ENCODE assay signal across 27 mouse cellular contexts in genomic region chr16:9625652-9626444, GRCm38 (mm10).
DNase-seq lines count a peak whose midpoint lies in the region; ATAC-seq and TF ChIP-seq lines count a peak whose summit lies in the region.
"Had no signal": no experiment of that assay in that cellular context is flagged by ENCODE, and none has a peak within 500 bp of the region (broad histone marks: within the 10 kb centered on the region; RNA-seq: fewer than 3 reads in every experiment).

No protein-coding gene starts in this region.

- no peak for TF ChIP-seq EP300 in lung, postnatal 0 days (IDR thresholded peaks at IDR 0.05)

- no peak overlapping the region for H3K4me2 ChIP-seq in neural tube, embryonic 15.5 days
- no peak overlapping the region for H3K4me2 ChIP-seq in lung, postnatal 0 days (replicated peaks; ENCODE audit: low read depth, low read length)
- H3K4me2 ChIP-seq in kidney, embryonic 14.5 days (replicated peaks; ENCODE audit: low read depth, low read length) = no peak overlapping the region
- H3K4me2 ChIP-seq: hindbrain, embryonic 14.5 days; liver, embryonic 15.5 days had no signal

- H3K4me1 ChIP-seq in cortical plate, adult 2 months (ENCODE audit: control insufficient read depth, insufficient read depth, low read length) = peaks cover 10% of the 10 kb centered on the region
- H3K4me1 ChIP-seq in neural tube, embryonic 15.5 days = no peaks in the 10 kb centered on the region
- H3K4me1 ChIP-seq in lung, postnatal 0 days (ENCODE audit: insufficient read depth, low read depth, low read length) = no peaks in the 10 kb centered on the region
- H3K4me1 ChIP-seq in kidney, embryonic 14.5 days (ENCODE audit: control insufficient read depth, insufficient read depth, low read length) = no peaks in the 10 kb centered on the region
- H3K4me1 ChIP-seq: embryonic facial prominence, embryonic 10.5 days; heart, embryonic 10.5 days; limb, embryonic 10.5 days; liver, embryonic 15.5 days; midbrain, embryonic 10.5 days had no signal

- peak overlapping the region; percentile 67 for H3K27ac ChIP-seq in layer of hippocampus, adult 2 months
- H3K27ac ChIP-seq in cortical plate, adult 2 months (ENCODE audit: insufficient read depth, low read length) = 0 out of 2 replicates have a peak overlapping the region, but pooled peaks have one; percentile 18
- peak overlapping the region; percentile 87 for H3K27ac ChIP-seq in left cerebral cortex, adult 2 months
- no peak overlapping the region for H3K27ac ChIP-seq in neural tube, embryonic 15.5 days (replicated peaks)
- no peak overlapping the region for H3K27ac ChIP-seq in lung, postnatal 0 days (ENCODE audit: low read length)
- no peak overlapping the region for H3K27ac ChIP-seq in kidney, embryonic 14.5 days (ENCODE audit: low read depth, low read length)
- H3K27ac ChIP-seq: embryonic facial prominence, embryonic 10.5 days; heart, embryonic 10.5 days; hindbrain, embryonic 14.5 days; limb, embryonic 10.5 days; liver, embryonic 15.5 days; midbrain, embryonic 10.5 days had no signal

- H3K27me3 ChIP-seq in neural tube, embryonic 15.5 days (replicated peaks) = no peaks in the 10 kb centered on the region
- no peaks in the 10 kb centered on the region for H3K27me3 ChIP-seq in lung, postnatal 0 days (replicated peaks; ENCODE audit: insufficient read depth, low read length)
- no peaks in the 10 kb centered on the region for H3K27me3 ChIP-seq in kidney, embryonic 14.5 days (ENCODE audit: control insufficient read depth, insufficient read depth, low read length)
- H3K27me3 ChIP-seq: CH12.LX; liver, embryonic 15.5 days had no signal

- peak in 1 of 2 experiments; percentile 42 for DNase-seq in layer of hippocampus, adult 2 months (ENCODE audit: low spot score in 2 of 2)
- no peak for DNase-seq in layer of hippocampus, postnatal 25 days (ENCODE audit: extremely low spot score in 1 of 2, low spot score in 1 of 2)
- peak; percentile 25 to 41 for DNase-seq in left cerebral cortex, adult 2 months (ENCODE audit: extremely low spot score in 1 of 2, low spot score in 2 of 2)
- peak; percentile 9 for DNase-seq in retina, postnatal 1 day
- no peak for DNase-seq in lung, postnatal 0 days (ENCODE audit: low spot score)
- DNase-seq: adrenal gland, adult 8-10 months; B cell, adult 2 months; cerebellum, adult 8-10 months; forebrain, postnatal 0 days; heart, postnatal 4 days; kidney, adult 2 months; kidney, postnatal 14 days; liver; spleen, adult 18-20 months; thymus, postnatal 14 days had no signal

- no peaks in the 10 kb centered on the region for H3K36me3 ChIP-seq in neural tube, embryonic 15.5 days
- H3K36me3 ChIP-seq in lung, postnatal 0 days (ENCODE audit: insufficient read depth, low read length) = no peaks in the 10 kb centered on the region
- no peaks in the 10 kb centered on the region for H3K36me3 ChIP-seq in kidney, embryonic 14.5 days (ENCODE audit: control insufficient read depth, insufficient read depth, low read length)
- H3K36me3 ChIP-seq: embryonic facial prominence, embryonic 10.5 days; G1E; heart, embryonic 10.5 days; limb, embryonic 10.5 days; liver, embryonic 15.5 days; midbrain, embryonic 10.5 days had no signal

- TF ChIP-seq CTCF in layer of hippocampus, adult 2 months (conservative IDR thresholded peaks at IDR 0.05) = no peak
- TF ChIP-seq CTCF in cortical plate, adult 2 months (IDR thresholded peaks at IDR 0.05; ENCODE audit: extremely low read depth, insufficient read depth, low read length) = no peak
- TF ChIP-seq CTCF in left cerebral cortex, adult 2 months (IDR thresholded peaks at IDR 0.05) = no peak
- TF ChIP-seq CTCF in lung, postnatal 0 days (IDR thresholded peaks at IDR 0.05) = no peak

- no peak overlapping the region for H3K9ac ChIP-seq in neural tube, embryonic 15.5 days (replicated peaks)
- H3K9ac ChIP-seq in lung, postnatal 0 days (replicated peaks; ENCODE audit: low read depth) = no peak overlapping the region
- no peak overlapping the region for H3K9ac ChIP-seq in kidney, embryonic 14.5 days (ENCODE audit: low read depth, low read length)
- H3K9ac ChIP-seq: forebrain, postnatal 0 days; hindbrain, embryonic 14.5 days; liver, embryonic 15.5 days had no signal

- H3K9me3 ChIP-seq in neural tube, embryonic 15.5 days (replicated peaks) = no peaks in the 10 kb centered on the region
- no peaks in the 10 kb centered on the region for H3K9me3 ChIP-seq in lung, postnatal 0 days (ENCODE audit: low read length)
- no peaks in the 10 kb centered on the region for H3K9me3 ChIP-seq in kidney, embryonic 14.5 days (ENCODE audit: control insufficient read depth, low read length)
- H3K9me3 ChIP-seq: embryonic facial prominence, embryonic 10.5 days; G1E; heart, embryonic 10.5 days; limb, embryonic 10.5 days; liver, embryonic 15.5 days; midbrain, embryonic 10.5 days had no signal

- TF ChIP-seq POLR2A in cortical plate, adult 2 months (IDR thresholded peaks at IDR 0.05; ENCODE audit: extremely low read depth, insufficient read depth, low read length) = no peak

- intact Hi-C loops in left cerebral cortex, adult 2 months (cut with DNase I) = loop anchor here (2.0 to 10.0 kb wide), 2 partner anchors 37 to 621 kb away; no protein-coding TSS in a partner anchor

- H3K4me3 ChIP-seq in layer of hippocampus, adult 2 months = no peak overlapping the region
- H3K4me3 ChIP-seq in cortical plate, adult 2 months (ENCODE audit: insufficient read depth, low read length) = no peak overlapping the region
- H3K4me3 ChIP-seq in left cerebral cortex, adult 2 months = no peak overlapping the region
- H3K4me3 ChIP-seq in neural tube, embryonic 15.5 days (replicated peaks) = no peak overlapping the region
- H3K4me3 ChIP-seq in lung, postnatal 0 days (ENCODE audit: low read depth, low read length) = no peak overlapping the region
- no peak overlapping the region for H3K4me3 ChIP-seq in kidney, embryonic 14.5 days (ENCODE audit: low read length)
- H3K4me3 ChIP-seq: embryonic facial prominence, embryonic 10.5 days; heart, embryonic 10.5 days; limb, embryonic 10.5 days; liver, embryonic 15.5 days; midbrain, embryonic 10.5 days had no signal

- 82% methylated on average over 10 of the region's 10 CpGs for WGBS in neural tube, embryonic 15.5 days
- WGBS in lung, postnatal 0 days = 89% methylated on average over 10 of the region's 10 CpGs
- WGBS in kidney, embryonic 14.5 days = 88% methylated on average over 10 of the region's 10 CpGs

- ATAC-seq in neural tube, embryonic 15.5 days (ENCODE audit: low FRiP score) = no peak
- ATAC-seq in lung, postnatal 0 days = no peak
- no peak for ATAC-seq in kidney, embryonic 14.5 days (ENCODE audit: low FRiP score, low TSS enrichment)
- ATAC-seq: forebrain, postnatal 0 days; Patski had no signal

Comparison
In these comparisons a context has a peak if more than half of its experiments do, and no peak if none do; other contexts are left out.
1. DNase-seq: peak in left cerebral cortex, adult 2 months (2 of 2) and retina, postnatal 1 day (single experiment); none in layer of hippocampus, postnatal 25 days (0 of 2) and lung, postnatal 0 days (single experiment).
2. H3K27ac ChIP-seq: peak in layer of hippocampus, adult 2 months (single experiment), cortical plate, adult 2 months (single experiment) and left cerebral cortex, adult 2 months (single experiment); none in neural tube, embryonic 15.5 days (single experiment), lung, postnatal 0 days (single experiment) and kidney, embryonic 14.5 days (single experiment).